Mouse (Mus musculus): ENCODE measurements around the gene Chchd3. TPM values are rescaled to one million over a fixed set of nuclear protein-coding genes. Genes with fewer than 3 reads are reported as not detected.

Chchd3 gene
- polyA plus RNA-seq, 1 experiment, result 65.4 TPM

GRCm38 (mm10) chr6:32837165-32837938, 222.7 kb downstream of the Chchd3 start:
- 93% methylated on average over 7 of the region's 7 CpGs for WGBS
- no peak for DNase-seq (ENCODE audit: low read depth, low spot score)

- no peak for DNase-seq (ENCODE audit: low read depth, low spot score)
- WGBS, result 77% methylated on average over 12 of the region's 12 CpGs
These were observed 236.0 kb downstream of the Chchd3 start for GRCm38 (mm10) chr6:32823856-32824620.

- no peak for DNase-seq (ENCODE audit: low read depth, low spot score)
- 95% methylated on average over 4 of the region's 4 CpGs for WGBS
These were observed 241.1 kb downstream of the Chchd3 start for GRCm38 (mm10) chr6:32818961-32819360.

GRCm38 (mm10) chr6:32808796-32809195, 251.3 kb downstream of the Chchd3 start:
- no peak for DNase-seq (ENCODE audit: low read depth, low spot score)
- WGBS, result 94% methylated on average over 1 of the region's 1 CpGs

GRCm38 (mm10) chr6:32807771-32808170, 252.3 kb downstream of the Chchd3 start:
- DNase-seq (ENCODE audit: low read depth, low spot score), result no peak
- 83% methylated on average over 4 of the region's 4 CpGs for WGBS

GRCm38 (mm10) chr6:32803646-32804045, 256.4 kb downstream of the Chchd3 start:
- no peak for DNase-seq (ENCODE audit: low read depth, low spot score)
- 97% methylated on average over 4 of the region's 4 CpGs for WGBS

GRCm38 (mm10) chr6:32801776-32802175, 258.3 kb downstream of the Chchd3 start:
- WGBS, result 96% methylated on average over 6 of the region's 6 CpGs
- no peak for DNase-seq (ENCODE audit: low read depth, low spot score)

GRCm38 (mm10) chr6:32797525-32797924, 262.5 kb downstream of the Chchd3 start:
- WGBS, result 67% methylated on average over 4 of the region's 4 CpGs
- no peak for DNase-seq (ENCODE audit: low read depth, low spot score)

GRCm38 (mm10) chr6:32795653-32796500, 264.2 kb downstream of the Chchd3 start:
- DNase-seq (ENCODE audit: low read depth, low spot score), result no peak
- 76% methylated on average over 8 of the region's 8 CpGs for WGBS

GRCm38 (mm10) chr6:32793575-32793974, 266.5 kb downstream of the Chchd3 start:
- WGBS, result 98% methylated on average over 1 of the region's 1 CpGs
- no peak for DNase-seq (ENCODE audit: low read depth, low spot score)

- WGBS, result 96% methylated on average over 3 of the region's 3 CpGs
- DNase-seq (ENCODE audit: low read depth, low spot score), result no peak
These were observed 266.9 kb downstream of the Chchd3 start for GRCm38 (mm10) chr6:32793163-32793562.

- 75% methylated on average over 4 of the region's 4 CpGs for WGBS
- no peak for DNase-seq (ENCODE audit: low read depth, low spot score)
These were observed 269.6 kb downstream of the Chchd3 start for GRCm38 (mm10) chr6:32790487-32790886.

GRCm38 (mm10) chr6:32787399-32787798, 272.7 kb downstream of the Chchd3 start:
- WGBS, result 86% methylated on average over 1 of the region's 1 CpGs
- no peak for DNase-seq (ENCODE audit: low read depth, low spot score)

GRCm38 (mm10) chr6:32786196-32786595, 273.9 kb downstream of the Chchd3 start:
- WGBS, result 86% methylated on average over 5 of the region's 5 CpGs

GRCm38 (mm10) chr6:32783102-32783501, 277.0 kb downstream of the Chchd3 start:
- WGBS, result 61% methylated on average over 4 of the region's 4 CpGs
- no peak for DNase-seq (ENCODE audit: low read depth, low spot score)

More at GRCm38 (mm10) chr6:32786196-32786595, 273.9 kb downstream of the Chchd3 start:
- no peak for DNase-seq (ENCODE audit: low read depth, low spot score)

GRCm38 (mm10) chr6:32780602-32781001, 279.5 kb downstream of the Chchd3 start:
- no peak for DNase-seq (ENCODE audit: low read depth, low spot score)
- 20% methylated on average over 11 of the region's 11 CpGs for WGBS

- 71% methylated on average over 11 of the region's 11 CpGs for WGBS
- no peak for DNase-seq (ENCODE audit: low read depth, low spot score)
These were observed 283.7 kb downstream of the Chchd3 start for GRCm38 (mm10) chr6:32776384-32776783.

- DNase-seq (ENCODE audit: low read depth, low spot score), result no peak
- WGBS, result 83% methylated on average over 10 of the region's 10 CpGs
These were observed 305.5 kb downstream of the Chchd3 start for GRCm38 (mm10) chr6:32754524-32754923.

GRCm38 (mm10) chr6:32749821-32750220, 310.2 kb downstream of the Chchd3 start:
- DNase-seq (ENCODE audit: low read depth, low spot score), result no peak
- WGBS, result 100% methylated on average over 1 of the region's 1 CpGs

- no peak for DNase-seq (ENCODE audit: low read depth, low spot score)
- 76% methylated on average over 6 of the region's 6 CpGs for WGBS
These were observed 311.3 kb downstream of the Chchd3 start for GRCm38 (mm10) chr6:32748777-32749176.

Measured in large intestine, adult 2 months (tissue).